Mouse (Mus musculus) retina, adult 2 months (tissue): ENCODE results near the gene Olfm1.

ENCODE experiments used
- DNase-seq: peaks from one replicate; pipeline ENCODE4 v3.0.0-alpha.2; 2012; ENCODE audit warnings: low read depth, low spot score

The Olfm1 gene

DNA sequence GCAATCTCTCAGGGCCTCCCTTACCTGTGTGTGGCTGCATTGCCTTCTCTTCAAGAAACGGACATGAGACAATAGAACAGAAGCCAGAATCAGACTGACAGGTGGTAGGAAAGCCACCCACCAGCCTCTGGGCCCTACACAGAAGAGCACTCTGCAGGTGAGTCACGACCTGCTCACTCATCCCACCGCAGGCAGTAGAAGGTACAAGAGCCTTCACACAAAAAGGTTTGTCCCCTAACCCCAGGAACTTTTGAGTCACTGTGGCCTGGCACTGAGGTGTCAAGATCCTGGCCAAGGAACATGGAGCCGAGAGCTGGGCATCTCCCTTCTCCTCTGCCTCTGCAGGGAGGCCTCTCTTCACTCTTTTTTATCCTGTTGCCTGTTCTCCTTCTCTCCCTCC lies 42.3 kb downstream of the Olfm1 start:
- no peak for DNase-seq

DNA sequence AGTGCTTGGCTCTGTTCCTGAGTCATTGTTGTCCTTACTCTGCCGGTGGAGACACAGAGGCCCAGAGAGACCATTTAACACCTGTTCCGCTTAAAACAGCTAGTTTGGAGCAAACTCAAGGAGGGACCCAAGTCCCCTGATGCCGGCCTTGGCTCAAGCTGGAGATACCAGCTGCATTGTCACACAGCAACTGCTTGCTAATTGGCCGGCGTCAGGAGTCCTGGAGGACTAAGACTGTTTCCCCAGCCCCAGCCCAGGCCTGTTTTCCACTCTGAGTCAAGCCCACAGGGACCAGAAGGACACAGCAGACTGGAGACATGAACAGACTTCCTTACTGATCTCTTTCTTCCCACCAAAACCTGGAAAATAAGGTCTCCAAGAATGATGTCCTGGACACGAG lies 43.7 kb downstream of the Olfm1 start:
- DNase-seq: no peak

DNA sequence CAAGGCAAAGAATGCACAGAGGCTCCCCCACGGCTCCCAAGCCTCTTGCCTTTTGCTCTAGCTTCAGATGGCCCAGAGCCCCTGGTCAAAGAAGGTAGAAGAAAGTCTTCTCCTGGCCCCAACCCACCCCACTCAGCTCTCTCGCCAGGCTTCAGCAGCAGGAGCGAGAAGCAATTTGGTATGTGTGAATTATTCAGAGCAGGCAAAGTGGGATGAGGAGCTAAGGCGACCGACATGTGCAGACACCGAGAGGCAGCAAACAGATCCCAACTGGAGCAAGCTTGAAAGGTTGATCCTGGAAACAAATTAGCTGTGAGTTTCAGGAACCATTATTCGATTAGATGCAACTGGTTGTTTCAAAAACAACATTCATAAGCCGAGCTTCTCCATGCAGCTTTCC lies 46.8 kb downstream of the Olfm1 start:
- DNase-seq: no peak

DNA sequence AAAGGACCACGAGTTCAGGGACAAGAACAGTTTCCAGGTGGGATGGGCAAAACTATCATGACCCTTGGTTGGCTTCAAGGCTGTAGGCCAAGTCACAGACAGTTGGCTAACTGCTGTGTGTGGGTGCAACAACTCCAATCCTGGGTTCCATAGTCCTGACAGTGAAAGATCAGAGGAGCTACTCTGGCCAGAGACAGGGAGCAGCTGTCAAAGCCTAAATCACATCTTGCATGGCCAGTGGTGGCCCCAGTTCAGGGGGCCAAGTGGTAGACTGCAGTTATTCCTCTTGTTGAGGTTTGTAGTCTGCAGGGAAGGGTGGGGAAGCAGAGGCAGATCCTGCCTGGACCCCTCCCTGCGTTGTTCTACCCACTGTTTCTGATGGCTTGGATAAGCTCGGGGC lies 48.1 kb downstream of the Olfm1 start:
- no peak for DNase-seq

DNA sequence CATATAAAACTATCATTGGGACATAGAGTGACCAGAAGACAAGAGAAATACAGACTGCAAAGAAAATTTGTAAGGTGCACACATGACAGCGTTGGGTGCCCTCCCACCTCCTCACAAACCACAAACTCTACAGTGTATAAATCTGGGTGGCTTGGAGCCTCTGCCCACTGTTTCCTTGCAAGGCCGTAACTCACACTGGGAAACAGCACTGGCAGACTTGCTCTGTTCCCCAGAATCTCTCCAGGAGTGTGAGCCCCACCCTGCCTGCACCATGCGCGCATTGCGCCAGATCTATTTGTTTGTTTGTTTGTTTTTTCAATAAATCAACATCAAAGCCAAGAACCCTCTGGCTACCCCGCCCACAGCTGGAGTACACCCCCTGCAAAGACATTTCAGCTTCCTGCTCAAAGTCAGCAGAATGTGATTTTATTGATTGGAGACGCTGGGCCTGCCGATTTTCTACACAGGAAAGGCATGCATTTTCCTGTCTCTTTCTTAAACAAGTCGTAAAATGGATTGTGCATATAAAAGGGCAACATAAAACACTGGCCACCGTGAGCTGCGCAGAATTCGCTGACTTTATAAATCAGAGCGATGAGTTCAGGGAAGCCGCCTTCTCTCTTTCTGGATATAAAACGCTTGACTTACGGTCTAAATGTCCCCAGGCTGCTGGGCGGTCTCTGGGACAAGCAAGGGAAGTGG lies 48.9 kb downstream of the Olfm1 start:
- no peak for DNase-seq

DNA sequence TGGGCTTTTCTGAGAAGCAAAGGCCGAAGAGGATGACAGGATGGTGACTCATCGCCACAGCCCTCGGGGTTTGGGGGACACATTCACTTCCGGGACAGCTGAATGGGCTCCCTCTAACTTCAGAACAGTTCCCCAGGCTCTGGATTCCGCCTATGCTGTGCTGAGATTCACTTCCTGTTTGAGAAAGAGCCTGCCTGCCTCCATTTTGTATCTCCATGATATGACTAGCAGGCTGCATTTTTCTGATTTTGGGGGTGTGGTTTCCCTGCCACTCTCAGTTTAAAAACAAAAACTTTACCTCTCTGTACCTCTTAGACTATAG lies 49.4 kb downstream of the Olfm1 start:
- DNase-seq: no peak

DNA sequence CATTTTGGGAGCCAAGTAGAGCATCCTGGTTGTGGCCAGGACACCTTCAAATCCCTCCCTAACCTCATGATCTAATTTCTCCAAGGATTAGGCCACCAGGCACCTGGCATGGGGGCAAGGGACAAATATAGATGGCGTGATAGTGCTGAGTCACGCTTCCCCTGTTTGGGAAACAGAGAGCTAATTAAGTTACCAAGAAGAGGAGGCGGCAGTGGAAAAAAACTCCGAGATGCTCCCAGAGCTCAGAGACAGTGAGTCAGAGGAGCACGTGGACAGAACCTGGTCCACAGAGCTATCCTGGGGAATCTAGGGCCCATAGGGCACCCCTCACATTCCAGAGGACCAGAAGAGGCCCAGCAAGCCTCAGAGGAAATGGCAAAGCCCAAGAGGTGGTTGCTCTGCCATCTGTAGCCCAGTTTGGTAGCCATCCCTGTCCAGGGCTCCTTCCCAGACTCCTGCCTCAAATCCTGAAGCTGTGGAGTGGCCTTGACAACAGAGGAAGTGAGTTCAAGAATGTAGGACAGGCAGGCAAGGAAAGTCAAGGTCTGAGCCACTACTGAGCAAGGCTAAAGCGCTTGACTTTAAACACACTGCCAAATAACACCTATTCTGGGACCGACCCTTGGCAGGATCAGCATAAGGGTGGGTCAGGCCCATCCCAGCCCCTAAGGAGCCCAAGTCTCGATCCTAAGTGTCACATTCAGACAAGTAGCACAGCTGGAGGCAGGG lies 52.0 kb downstream of the Olfm1 start:
- no peak for DNase-seq

DNA sequence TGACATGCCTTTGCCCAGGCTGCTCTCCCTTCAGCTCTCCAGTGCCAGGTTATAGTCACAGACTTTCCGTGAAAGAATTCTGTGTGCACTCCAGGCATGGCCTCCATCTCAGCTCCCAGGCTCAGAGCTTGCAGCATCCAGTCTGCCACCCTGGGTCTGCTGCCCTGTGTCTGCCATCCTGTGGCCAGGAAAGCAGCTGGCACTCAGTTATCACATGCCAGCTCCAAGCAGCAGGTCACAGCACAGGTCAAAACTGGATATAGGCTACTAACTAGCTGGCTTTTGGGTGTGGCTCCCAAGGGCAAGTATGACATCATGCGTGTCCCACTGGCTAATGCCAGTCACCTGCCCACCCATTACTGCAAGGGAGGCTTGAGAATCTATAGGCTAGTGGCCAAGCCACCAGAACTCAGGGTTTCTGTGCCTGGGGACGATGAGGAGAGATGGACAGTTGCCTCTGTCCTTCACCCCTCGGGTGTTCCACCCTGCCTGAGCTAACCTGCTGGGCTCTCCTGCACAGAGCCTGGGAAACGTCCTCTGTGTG lies 53.4 kb downstream of the Olfm1 start:
- DNase-seq: no peak

DNA sequence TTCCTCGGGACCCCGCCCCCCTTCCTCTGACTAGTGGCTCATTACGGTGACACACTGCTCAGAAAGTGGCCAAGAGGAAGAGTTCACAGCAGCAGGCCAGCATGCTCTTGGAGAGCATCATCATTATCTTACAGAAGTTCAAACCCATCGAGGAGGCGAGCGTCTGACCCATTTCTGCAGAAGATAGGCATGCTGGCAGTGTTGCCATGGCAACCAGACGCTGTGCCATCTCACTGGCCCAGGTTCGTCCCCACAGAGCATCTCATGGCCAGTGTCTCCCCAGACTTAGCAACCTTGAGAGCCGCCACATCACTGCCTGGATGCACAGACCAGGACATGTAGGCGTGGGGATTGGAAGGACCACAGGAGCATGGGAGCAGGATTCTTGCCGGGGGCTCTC lies 54.3 kb downstream of the Olfm1 start:
- DNase-seq: no peak

DNA sequence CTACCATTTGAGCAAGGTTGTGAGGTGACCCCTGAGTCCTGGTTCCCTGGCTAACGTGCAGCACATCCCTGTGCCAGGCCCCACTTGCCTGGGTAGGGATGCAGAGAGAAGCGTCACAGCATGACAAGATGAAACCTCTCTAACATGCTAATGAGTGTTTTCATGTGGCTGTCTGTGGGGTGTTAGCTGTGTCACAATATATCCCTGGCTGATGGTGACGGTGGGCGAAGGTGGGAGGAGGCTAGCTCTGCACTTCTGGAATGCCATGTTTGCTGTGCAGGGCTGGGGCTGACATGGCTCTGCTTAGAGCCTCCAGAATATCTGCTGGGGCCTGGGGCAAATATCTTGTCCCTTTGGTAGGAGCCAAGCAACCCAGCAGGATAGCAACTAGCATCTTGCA lies 59.8 kb downstream of the Olfm1 start:
- DNase-seq: no peak

DNA sequence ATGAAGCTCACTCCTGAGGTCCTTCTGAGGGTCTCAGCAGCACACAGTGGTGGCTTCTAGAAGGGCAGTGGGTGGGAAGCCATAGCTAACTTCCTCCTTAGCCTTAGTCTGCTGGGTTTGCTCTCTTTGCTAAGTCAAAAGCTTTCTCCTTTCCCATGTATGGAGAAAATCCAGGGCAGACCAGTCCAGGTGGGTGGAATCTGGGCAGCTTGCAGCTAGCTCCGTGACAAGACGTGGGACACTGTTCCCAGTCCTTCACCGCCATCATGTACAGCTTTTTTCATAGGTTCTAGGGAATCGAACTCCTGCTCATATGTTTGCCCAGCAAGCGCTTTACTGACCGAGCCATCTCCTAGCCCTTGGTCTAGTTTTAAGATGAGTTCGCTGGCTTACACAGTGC lies 63.2 kb downstream of the Olfm1 start:
- no peak for DNase-seq

DNA sequence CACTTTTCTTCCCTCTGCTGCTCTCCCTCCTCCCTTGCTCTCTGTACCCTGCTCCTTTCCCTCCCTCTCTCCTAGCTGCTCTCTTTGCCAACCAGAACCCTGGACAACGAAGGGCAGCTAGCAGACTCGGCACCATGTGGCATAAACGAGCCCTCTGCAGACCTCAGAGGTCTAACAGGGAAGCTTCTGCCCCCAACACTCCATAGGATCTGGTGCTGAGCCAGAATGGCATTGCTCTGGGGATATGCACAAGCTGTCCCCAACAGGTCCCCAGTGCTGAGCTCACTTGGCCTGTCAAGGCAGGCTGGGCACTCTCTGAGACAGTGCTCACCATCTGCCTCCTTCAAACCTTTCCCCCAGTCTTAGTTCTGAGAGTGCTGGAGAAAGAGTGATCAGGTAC lies 68.6 kb downstream of the Olfm1 start:
- no peak for DNase-seq

DNA sequence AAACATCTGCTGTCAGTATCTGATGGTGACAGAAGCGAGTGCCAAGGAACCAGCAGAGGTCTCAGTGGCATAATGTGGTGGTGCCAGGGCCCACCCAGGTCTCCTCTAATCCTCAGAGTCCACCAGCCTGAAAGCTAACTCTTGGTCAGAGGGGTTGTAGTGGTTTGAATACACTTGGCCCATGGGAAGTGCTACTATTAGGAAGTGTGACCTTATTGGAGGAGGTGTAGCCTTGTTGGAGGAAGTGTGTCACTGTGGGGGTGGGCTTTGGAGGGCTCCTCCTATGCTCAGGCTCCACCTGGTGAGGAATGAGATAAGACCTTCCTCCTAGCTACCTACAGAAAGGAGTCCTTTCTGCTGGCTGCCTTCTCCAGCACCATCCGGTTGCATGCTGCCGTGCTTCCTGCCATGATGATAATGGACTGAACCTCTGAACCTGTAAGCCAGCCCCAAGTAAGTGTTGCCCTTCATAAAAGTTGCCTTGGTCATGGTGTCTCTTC lies 75.0 kb downstream of the Olfm1 start:
- DNase-seq: no peak

DNA sequence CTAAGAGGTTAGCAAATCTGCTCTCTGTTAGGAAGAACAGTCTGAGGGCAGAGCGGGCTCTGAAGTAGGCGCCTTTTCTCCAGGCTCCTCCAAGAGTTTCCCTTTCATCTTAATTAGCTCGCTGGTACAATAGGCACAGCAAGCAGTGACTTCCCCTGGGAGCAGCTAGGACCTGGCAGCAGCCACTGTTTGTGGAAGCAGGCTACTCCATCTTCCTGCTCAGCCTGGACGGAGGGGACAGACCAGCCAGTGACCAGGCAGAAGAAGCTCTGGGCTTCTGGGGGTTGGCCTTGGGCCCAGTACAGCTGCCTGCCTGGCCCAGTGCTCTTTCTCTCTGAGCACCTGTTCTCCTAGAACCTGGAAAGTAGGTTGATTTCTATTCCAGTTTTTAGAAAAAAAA lies 77.8 kb downstream of the Olfm1 start:
- no peak for DNase-seq

DNA sequence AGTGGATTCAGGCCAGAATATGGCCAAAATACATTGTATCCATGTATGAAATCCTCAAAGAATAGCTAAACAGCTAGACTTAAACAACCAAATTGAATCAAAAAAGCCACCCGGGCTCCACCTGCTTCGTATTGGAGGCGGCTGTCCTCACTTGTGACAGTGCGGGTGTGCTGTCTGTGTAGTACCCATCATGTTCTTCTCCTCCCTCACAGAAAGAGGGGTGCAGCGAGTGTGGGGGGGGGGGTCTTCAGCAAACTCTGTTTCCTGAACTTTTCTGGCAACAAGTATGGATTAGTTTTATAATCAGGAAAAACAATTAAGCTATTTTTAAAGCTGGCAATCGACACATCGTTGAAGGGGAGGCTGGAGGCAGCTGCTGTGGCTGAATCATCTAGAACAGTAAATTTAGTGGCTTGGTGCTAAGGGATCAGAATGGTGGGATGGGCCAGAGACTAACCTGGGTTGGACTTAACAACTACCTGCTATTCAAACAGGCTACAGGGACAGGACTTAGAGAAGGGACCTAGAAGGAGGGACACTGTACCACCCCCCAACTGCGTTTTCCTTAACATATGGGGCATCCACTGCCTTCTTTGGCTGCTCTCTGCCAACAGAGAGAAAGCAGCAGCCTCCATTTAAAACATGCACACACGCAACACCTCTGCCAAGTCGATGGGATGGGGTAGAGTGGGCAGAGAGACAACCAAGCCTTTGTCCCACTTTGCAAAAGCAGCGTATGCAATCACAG lies 79.6 kb downstream of the Olfm1 start:
- DNase-seq: no peak

DNA sequence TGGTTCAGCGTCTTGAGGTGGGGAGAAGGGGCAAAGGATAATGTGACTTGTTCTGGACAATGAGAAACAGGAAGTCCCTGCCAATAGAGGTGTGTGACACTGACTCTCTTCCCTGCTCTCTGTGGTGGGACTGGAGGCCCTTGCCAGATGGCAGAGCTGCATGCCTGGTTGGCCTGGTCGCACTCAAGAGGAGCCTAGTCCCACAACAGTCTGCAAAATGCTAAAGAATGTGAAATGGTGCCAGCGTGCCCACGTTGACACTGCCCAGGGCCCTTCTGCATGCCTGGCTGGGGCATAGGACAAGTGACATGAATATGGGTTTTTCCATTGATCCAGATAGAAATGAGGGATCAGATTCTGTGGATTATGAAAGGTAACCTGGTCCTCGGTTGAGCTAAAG lies 81.2 kb downstream of the Olfm1 start:
- DNase-seq: no peak

DNA sequence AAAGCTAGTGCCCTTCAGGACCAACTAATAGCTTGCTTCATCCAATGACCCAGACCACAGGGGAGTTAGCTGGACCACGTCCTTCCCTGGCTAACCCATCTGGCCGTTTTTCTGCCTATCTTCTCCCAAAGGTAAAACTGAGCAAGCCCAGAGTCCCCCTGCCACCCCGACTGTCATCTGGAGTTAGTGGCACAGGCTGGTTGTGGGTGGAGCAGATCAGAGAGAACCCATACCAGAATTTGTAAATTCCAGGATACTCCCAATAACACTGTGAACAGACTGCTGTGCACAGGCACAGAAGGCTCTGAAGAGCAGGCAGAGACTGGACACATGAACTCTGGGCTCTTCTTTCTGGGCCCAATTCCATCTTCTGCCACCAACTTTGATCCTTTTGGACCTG lies 82.6 kb downstream of the Olfm1 start:
- no peak for DNase-seq

DNA sequence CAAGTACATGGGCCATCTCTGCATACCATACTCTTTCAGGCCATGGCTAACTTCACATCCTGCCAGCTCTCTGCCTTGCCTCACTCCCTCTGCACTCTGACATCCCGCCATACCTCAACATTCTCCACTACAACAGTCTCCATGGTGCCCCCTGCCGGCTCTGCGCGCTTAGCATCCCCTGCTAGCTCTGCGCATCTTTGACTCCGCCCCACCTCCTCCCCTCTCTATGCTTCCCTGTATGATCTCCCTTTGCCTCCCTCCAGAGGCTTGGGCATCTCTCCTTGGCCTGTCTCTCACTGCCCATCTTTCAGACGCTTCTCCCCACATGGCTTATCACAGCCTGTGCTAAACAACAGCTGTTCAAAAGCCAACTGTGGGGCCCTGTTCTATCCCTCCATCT lies 85.4 kb downstream of the Olfm1 start:
- peak; percentile 22 for DNase-seq

DNA sequence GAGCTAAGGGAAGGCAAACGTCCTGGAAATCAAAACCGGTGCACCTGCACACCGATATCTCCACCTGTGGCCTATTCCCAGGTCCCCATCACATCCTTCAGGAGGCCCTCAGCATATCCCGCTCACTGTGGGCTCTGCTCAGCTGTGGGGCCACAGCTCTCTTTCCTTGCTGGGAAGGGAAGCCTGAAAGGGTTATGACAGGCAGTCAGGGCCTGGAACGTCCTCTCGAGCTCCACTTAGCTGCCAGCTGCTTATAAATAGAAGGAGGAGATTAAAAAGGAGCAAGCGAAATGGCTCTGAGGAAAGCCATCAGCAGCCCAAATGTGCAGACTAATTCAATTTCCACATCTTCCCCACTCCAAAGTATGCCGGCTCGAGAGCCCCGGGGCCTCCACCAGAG lies 86.1 kb downstream of the Olfm1 start:
- DNase-seq: no peak
